Mouse (Mus musculus): ENCODE results near the gene Atp6v0a1.

Gene Atp6v0a1

GRCm38 (mm10) chr11:101084811-101085210 is 75.6 kb downstream of the Atp6v0a1 start:
- no peak for DNase-seq (ENCODE audit: low read depth, low spot score)

- no peak for DNase-seq (ENCODE audit: low read depth, low spot score)
These were observed 76.5 kb downstream of the Atp6v0a1 start for GRCm38 (mm10) chr11:101085617-101086322.

GRCm38 (mm10) chr11:101086323-101086674 is 77.0 kb downstream of the Atp6v0a1 start:
- DNase-seq (ENCODE audit: low read depth, low spot score), result no peak

GRCm38 (mm10) chr11:101086756-101087681 is 77.8 kb downstream of the Atp6v0a1 start, which contains the start of gene Mlx:
Gene Mlx (plus strand): TSS chr11:101087277.
- DNase-seq (ENCODE audit: low read depth, low spot score), result peak; percentile 96

GRCm38 (mm10) chr11:101087682-101088055 is 78.4 kb downstream of the Atp6v0a1 start:
- DNase-seq (ENCODE audit: low read depth, low spot score), result no peak

GRCm38 (mm10) chr11:101089931-101090330 is 80.7 kb downstream of the Atp6v0a1 start:
- DNase-seq (ENCODE audit: low read depth, low spot score), result no peak

GRCm38 (mm10) chr11:101094930-101095313 is 85.7 kb downstream of the Atp6v0a1 start:
- DNase-seq (ENCODE audit: low read depth, low spot score), result no peak

- DNase-seq (ENCODE audit: low read depth, low spot score), result peak; percentile 97
These were observed 86.2 kb downstream of the Atp6v0a1 start, which contains the start of gene Psmc3ip for GRCm38 (mm10) chr11:101095314-101096024. Gene Psmc3ip (minus strand): TSS chr11:101095436.

GRCm38 (mm10) chr11:101098231-101098630 is 89.0 kb downstream of the Atp6v0a1 start:
- DNase-seq (ENCODE audit: low read depth, low spot score), result no peak

GRCm38 (mm10) chr11:101103011-101103410 is 93.8 kb downstream of the Atp6v0a1 start:
- no peak for DNase-seq (ENCODE audit: low read depth, low spot score)

- no peak for DNase-seq (ENCODE audit: low read depth, low spot score)
These were observed 100.1 kb downstream of the Atp6v0a1 start for GRCm38 (mm10) chr11:101109351-101109750.

- DNase-seq (ENCODE audit: low read depth, low spot score), result no peak
These were observed 101.5 kb downstream of the Atp6v0a1 start for GRCm38 (mm10) chr11:101110708-101111107.

GRCm38 (mm10) chr11:101111178-101111577 is 101.9 kb downstream of the Atp6v0a1 start:
- no peak for DNase-seq (ENCODE audit: low read depth, low spot score)

- no peak for DNase-seq (ENCODE audit: low read depth, low spot score)
These were observed 102.9 kb downstream of the Atp6v0a1 start for GRCm38 (mm10) chr11:101112186-101112585.
